Mouse (Mus musculus): ENCODE results near the gene Glb1.

Glb1 gene

DNA sequence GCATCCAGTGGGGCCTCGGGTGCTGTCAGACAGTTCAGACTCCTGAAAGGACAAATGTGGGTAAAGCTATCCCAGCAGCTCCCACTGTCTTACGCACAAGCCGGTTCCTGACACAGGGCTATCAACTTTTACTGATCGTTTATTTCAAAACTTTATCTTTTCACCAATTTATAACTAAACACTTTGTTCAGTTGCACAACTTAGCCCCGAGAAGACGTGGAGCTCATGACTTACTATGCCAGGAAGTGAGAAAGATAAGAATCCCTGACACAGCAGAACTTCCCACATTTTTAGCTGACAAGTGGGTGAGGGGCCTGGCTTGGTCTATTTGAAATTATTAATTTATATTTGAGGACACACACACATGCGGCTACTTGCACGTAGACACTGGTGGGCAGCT is 6.2 kb upstream of the Glb1 start:
- no peak for DNase-seq (ENCODE audit: low spot score)

DNA sequence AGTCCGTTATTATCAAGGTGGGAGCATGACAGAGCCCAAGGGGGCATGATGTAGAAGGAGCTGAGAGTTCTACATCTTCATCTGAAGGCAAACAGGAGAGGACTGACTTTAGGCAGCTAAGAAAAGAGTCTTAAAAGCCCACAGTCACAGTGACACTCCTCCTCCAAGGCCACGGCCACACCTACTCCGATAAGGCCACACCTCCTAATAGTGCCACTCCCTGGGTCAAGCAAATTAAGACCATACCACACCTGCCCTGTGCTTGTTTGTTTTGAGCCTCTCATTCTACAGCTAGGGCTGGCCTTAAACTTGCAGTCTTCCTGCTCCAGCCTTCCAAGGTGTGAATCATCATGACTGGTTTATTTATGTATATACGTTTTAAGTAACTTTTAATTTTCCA is 5.6 kb upstream of the Glb1 start:
- no peak for DNase-seq (ENCODE audit: low spot score)

DNA sequence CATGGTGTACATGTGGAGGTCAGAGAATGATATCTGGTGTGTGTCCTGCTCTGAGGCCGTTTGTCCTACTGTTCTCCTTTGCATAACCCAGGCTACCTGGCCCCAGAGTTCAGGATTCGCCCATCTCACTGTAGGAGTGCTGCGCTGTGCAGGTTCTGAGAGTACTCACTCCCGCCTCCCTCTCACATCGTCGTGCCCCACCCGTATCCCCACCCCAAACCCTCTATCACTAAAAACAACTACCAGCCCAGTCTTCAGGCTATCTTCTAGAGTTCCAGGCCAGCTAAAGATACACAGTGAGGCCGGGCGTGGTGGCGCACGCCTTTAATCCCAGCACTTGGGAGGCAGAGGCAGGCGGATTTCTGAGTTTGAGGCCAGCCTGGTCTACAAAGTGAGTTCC is 1.2 kb upstream of the Glb1 start:
- no peak for DNase-seq (ENCODE audit: low spot score)

DNA sequence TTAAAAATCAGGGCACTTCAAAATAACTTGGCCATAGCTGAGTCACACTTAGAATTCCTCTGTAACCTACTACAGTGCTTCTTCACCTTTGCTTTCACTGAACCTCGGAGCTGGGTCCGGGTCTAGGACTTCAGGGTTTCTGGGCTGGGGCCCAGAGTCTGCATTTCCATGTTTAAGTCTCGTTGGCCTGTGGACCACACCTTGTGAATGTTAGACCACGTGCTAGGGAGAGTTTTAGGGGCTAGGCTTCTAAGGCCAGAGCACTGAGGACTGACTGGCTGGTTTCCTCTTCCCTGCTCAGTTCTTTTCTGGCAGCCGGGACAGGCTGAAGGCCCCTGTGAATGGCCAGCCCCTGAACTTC is 308 bp upstream of the Glb1 start:
- no peak for DNase-seq (ENCODE audit: low spot score)

DNA sequence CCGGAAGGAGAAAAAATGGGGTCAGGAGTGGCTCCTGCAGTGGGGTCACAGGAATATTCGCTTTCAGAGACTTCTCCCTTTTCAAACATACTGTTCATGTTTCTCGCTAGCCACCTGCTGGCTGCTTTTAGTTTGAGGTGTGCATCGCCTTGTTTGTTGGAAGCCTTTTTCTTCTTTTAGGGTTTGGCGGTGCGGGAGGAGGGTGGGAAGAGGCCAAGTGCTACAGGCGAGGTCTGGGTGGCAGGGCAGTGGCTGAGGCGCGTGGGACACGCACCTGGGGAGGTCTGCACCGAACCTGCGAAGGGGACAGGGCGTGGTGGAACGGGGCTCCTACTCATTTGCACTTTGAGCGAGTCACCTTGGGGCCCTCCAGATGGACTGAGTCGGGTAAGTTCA is 807 bp downstream of the Glb1 start:
- no peak for DNase-seq (ENCODE audit: low spot score)

DNA sequence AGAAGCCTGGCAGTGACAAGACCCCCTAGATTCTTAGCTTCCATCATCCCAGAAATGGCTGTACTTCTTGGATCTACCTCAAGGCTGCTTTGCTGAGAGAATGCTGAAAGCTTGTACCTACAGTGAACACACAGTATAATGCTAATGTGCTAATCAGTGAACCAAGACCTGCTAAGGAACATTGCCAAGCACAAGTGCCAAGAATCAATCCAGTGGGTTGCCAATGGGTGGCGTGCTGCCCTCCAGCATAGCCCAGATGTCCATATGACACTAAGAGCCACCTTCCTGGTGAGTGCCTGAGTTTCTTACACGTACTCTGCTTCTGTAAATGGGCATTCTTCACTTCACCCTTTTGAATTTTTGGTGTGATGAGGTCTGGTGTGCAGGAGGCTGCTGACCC is 6.8 kb downstream of the Glb1 start:
- DNase-seq (ENCODE audit: low spot score) = no peak

DNA sequence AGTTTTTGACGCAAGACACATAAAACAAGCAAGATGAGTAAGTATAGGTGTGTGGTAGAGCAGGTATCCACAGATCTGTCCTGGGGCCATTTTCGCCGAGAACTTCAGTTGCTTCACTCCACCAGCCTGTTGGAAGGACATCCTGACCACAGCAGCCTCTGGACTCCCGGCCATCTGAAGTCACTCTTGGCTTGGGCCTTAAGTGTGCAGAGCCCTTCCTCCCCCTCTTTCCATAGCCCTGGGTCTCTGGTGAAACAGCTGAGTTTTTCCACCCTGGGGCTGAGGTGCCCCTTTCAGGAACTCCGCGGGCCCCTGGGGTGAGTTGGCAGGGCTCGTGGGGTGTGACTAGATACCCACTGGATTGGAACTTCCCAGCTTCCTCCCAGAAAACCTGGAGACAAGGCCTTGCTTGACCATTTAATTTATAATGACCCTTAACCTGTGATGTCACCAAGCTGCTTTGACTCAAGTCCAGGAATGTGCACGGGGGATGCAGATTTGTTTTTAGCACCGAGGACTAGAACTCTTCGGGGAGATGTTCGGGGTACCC is 9.5 kb downstream of the Glb1 start:
- DNase-seq (ENCODE audit: low spot score) = no peak

DNA sequence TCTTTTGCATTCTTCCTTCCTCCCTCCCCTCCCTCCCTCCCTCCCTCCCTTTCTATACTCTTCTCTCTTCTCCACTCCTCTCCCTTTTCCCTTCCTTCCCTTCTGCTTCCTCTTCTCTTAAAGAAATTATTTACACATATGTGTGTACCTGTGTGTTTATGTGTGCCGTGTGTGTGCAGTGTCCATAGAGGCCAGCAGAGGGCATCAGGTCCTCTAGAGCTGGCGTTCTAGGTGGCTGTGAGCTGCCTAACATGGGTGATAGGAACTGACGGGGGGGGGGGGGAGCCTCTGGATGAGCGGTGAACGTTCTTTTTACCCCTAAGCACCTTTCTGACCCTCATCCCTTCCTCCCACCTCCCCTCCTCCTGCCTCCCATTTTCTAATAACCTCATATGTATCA is 10.4 kb downstream of the Glb1 start:
- no peak for DNase-seq (ENCODE audit: low spot score)

DNA sequence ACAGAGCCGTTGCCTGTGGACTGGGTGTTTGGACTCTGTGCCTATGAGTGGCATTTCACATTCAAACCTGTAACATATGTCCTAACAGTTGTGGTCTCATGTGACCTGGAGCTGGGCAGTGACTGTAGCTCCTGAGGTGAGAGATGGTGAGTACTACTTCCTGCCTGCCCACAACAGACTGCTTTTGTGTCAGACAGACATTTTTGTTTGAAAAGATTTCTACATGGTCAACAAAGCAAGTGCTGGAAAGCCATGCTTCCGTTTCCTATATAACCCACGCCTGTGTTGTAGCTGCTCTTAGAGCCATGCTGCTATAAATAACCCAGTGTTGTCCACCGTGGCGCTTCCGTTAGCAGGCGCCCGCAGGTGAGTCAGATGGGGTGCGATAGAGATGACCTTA is 11.5 kb downstream of the Glb1 start:
- DNase-seq (ENCODE audit: low spot score) = no peak

DNA sequence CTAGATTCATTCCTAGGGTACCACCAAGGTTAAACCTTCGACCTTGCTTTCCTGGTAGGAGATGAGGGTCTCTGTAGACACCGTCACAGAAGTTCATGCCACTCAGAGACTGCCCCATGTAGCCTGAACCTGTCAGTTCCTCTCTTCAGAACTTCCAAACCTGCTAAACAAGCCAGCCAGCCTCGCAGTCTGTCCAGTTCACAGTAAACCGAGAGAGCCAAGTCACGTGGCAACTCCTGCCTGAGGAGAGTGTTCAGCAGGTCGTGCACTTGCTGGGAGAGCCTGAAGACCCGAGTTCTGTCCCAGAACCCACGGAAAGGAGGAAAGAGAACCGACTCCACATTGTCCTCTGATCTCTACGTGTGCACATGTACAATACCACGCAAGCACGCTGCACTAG is 13.0 kb downstream of the Glb1 start:
- DNase-seq (ENCODE audit: low spot score) = no peak

DNA sequence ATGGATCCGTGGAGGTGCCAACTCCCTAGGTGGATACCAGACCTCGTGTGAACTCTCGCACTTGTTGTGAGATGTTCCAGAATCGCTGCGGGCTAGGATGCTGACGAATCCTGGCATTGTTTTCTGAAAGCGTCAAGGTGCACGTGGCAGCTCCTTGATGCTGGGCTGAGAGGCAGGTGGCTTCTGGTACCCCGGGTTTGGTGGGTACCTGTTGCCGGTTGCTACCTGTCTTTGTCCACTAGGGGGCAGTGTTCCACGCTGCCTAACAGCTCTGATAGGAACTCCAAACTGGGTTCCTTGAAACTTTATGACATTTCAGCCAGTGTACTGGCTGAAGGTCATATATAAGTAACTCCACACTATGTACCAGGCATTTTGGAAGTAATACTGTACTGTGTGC is 14.8 kb downstream of the Glb1 start:
- no peak for DNase-seq (ENCODE audit: low spot score)

DNA sequence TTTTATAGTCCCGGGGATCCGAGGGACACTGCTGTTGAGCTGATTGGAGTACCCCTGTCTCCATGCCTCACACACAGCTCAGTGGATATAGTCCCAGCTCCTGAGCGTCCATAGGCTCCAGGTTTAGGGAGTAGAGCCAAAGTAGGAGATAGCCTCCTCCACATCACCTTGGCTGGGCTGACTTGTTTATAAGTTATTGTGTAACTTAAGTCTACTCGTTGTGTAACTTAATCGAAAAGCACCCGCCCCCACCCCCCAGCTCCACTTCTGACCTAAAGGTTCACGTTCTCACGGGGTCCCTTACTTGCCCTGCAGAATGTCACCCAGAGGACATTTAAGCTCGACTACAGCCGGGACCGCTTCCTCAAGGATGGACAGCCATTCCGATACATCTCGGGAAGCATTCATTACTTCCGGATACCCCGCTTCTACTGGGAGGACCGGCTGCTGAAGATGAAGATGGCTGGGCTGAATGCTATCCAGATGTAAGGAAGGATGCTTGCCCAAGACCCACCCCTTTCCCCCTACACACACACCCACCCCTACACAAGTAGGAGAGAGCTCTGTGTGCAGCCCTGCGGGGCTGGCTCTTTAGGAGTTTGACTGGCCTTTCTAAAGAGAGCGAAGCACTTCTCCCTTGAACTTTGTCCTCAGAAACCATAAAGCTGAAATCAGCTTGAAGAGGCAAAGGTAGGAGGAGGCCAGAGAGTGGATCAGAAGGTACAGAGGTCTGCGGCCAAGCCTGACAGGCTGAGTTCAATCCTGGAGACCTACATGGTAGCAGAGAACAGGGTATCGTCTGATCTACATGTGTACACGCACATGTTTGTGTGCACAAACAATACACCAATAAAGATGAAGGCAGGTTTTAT is 16.0 kb downstream of the Glb1 start:
- DNase-seq (ENCODE audit: low spot score) = no peak

DNA sequence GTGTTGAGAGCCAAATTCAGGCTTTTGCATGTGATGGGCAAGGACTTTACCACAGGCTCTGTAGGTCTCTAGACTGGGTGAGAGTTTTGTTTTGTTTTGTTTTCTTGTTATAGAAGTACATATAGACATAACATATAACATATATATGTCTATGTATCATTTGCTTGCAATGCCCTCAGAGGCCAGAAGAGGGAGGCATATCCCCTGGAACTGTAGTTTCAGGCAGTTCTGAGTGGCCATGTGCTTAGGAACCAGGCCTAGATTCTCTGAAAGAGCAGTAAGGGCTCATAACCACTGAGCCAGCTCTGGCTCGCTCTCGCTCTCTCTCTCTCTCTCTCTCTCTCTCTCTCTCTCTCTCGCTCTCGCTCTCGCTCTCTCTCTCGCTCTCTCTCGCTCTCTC is 17.3 kb downstream of the Glb1 start:
- no peak for DNase-seq (ENCODE audit: low spot score)

DNA sequence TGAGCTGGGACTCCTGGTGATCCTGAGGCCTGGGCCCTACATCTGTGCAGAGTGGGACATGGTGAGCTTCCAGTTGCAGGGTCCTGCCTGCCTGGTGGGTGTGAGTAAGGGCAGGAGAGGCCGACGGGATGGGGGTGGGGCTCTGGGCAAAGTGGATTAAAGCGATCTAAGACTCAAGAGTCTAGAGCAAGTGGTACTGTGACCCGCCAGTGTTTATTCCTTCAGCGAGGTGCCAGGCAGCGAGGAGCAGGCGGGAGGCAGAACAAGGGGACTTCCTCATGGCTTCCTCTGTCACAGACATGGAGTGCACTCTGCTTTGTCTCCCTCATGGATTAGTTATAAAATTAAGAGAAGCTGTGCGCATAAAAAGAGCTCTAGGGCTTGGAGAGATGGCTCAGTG is 19.6 kb downstream of the Glb1 start:
- no peak for DNase-seq (ENCODE audit: low spot score)

DNA sequence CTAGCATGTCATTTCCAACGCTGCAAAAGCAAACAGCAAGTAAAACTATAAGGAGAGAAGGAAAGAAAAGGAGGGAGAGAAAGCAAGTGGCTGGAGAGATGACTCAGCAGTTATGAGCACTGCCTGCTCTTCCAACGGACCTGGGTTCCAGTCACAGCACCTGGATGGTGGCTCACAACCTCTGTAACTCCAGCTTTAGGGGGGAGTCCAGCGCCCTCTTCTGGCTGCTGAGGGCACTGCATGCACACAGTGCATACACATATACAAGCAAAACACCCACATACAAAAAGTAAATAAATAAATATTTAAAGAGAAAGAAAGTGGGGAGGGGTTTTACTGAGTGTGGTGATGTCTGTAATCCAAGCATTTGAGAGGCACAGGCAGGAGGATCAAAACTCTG is 20.2 kb downstream of the Glb1 start:
- DNase-seq (ENCODE audit: low spot score) = no peak

DNA sequence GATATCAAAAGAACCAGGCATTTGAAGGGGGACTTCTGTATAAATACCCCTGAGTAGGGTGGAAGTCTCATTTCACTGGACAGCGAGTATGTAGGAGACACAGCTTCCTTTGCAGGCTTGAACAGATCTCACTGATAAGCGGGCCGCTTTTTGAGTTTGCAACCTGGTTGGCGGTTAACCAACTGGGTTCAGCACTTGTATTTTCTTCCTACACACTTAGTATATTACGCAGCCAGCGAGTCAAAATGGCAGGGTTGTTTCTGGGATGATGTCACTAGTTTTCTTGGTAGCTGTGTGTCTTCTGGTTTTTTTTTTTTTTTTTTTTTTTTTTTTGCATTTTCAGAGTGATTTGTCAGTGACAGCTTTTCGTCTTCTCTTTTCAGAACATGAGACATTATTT is 20.9 kb downstream of the Glb1 start:
- DNase-seq (ENCODE audit: low spot score) = no peak

DNA sequence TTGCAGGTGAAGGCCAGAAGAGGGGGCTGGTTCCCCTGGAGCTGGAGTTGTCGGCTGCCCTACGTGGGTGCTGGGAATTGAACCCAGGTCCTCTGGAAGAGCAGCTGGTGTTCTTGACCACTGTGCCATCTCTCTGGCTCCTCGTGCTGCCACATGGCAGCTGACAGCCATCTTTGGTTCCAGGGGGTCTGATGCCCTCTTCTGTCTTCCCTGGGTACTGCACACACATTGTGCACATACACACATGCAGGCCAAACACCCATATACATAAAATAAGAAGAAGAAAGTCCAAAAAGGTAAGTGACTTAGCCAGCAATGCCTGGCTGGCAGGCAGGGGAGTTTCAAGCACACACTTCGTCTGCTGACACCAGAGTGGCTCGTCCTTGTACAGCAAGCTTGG is 24.7 kb downstream of the Glb1 start:
- no peak for DNase-seq (ENCODE audit: low spot score)

DNA sequence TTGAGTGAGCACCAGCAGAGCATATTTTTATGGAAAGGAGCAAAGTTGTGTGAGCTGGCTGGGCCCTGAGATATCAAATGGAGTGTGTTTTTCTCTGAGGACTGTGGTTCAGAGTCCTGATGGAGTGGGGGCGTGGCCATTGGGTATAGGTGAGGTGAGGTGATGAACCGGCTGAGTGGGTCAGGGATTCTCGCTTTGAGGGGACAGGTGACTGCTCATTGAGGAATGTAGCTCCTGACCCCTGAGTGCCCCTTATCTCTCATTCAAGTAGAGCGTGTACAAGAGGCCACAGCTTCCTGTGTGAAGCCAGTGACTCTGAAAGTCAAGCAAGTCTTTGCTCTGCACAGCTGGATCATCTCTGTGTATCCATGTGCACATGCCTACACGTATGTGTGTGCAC is 25.3 kb downstream of the Glb1 start:
- DNase-seq (ENCODE audit: low spot score) = no peak

DNA sequence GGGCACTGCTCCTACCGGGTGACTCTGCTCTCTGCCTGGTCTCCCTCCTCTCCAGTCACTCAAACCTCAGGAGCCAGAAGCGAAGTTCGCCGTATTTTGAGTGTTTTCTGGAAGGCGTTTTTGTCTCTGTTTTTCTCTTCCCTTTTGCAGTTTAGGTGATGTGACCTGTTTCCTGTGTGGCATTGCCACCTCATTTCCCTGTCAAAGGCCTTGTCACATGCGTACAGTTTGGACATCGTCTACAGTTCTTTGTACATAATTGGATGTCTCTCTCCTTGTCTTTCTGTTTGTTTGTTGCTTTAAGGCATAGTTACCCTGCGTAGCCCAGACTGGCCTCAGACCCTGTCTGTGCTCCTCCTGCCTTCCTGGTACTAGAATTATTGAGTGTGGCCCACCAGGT is 26.5 kb downstream of the Glb1 start:
- DNase-seq (ENCODE audit: low spot score) = no peak

DNA sequence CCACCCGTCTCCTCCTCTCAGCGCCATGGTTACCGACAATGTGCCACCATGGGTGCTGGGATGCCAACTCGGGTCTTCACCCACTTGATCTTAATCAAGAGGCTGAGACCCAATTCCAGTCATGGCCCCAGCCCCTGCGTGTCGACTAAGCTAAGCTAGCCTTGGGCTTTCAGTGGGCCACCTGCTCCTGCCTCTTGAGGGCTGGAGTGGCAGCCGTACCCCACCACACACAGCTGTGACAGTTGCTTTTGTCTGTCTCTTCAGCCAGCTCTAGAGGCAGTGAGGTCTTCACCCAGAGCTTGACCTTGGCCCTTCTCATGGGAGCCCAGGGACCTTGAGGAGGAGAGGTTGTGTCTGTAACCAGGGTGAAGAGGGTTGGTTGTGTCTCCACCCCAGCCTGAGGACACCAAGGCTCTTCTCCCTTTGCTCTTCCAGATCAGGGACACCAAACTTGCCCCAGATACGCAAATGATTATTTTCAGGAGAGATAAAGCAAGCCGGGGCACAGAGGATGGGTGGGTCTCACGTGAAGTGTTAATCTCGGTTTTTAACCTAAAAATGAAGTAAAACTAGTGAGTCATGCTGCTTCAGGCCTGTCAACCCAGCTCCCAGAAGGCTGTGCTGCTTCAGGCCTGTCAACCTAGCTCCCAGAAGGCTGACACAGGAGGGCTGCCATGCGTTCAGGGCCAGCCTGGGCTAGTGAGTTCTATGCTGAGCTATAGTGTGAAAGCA is 27.4 kb downstream of the Glb1 start:
- DNase-seq (ENCODE audit: low spot score) = peak; percentile 6

DNA sequence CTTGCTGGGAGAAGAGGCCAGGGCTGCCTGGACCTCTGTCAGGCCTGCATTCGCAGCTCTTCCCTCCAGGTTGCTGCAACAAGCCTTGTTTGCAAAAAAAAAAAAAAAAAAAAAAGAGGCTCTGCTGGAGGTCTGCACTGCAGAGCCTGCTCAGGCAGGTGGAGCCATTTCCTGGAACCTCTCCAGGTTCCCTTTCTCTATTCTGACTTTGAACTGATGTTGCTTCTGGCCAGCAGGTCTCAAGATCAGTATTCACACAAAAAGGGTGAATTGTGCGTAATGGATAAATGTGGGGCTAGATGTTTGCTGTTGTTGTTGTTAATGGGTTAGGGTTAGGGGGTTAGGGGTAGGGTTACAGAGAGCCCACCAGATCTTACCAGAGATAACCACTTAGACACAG is 34.8 kb downstream of the Glb1 start:
- no peak for DNase-seq (ENCODE audit: low spot score)

DNA sequence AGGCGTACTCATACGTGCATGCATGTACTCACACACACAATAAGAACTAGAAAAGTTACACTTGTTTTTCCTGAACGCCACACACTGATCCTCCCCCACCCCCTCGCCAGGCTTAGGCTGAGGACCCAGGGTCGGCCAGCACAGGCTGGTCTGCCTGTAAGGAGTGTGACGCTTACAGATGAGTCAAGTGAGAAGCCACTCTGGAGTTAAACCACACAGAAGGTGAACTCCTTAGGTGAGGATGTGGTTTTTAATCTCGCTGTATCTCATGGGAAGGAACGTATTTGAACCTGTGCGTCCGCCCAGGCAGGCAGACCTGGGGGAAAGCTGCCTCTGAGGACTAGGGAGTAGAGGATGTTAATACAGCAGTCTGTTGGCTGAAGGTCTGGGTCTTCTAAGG is 39.7 kb downstream of the Glb1 start:
- DNase-seq (ENCODE audit: low spot score) = no peak

DNA sequence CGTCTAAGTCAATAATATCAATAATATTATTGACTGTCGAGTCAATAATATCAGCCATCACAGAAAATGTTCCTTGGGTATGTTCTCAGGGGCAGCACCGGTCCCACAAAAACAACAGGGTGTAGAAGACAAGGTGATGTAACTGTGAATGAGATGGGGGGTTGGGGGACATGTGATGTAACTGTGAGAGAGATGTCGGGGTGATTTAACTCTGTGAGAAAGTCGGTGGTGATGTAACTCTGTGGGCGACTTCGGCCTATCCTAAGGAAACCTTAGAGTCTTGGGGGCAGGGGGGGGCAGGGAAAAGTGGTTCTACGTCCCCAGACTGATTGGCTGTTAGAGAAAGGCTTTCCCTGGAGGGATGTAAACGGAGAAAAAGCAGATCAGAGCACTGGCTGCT is 41.3 kb downstream of the Glb1 start:
- DNase-seq (ENCODE audit: low spot score) = no peak

DNA sequence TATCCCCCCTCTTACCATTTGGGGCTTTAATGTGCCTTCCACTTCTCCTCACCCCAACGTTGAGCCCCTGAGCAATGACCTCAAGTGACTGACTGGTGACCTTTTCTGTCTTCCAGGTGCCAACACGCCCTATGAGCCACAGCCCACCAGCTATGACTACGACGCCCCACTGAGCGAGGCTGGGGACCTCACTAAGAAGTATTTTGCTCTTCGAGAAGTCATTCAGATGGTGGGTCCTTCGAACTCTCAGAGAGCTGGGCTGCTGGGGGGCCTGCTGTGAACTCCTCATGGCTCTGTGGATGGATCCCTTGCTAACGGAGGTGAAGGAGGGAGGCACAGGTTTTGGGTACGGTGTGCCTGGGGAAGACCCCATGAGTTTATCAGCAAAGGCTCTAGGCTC is 42.0 kb downstream of the Glb1 start:
- no peak for DNase-seq (ENCODE audit: low spot score)

Measured in ovary, adult 18-20 months (tissue).